Mouse (Mus musculus): ENCODE measurements at regions not wholly inside any gene's neighbourhood (a gene's known extent, or its start where the extent isn't known, plus 50 kb on each side); places are given as distances from the start of the nearest gene placed in this dataset.

- H3K36me3 ChIP-seq (ENCODE audit: control insufficient read depth, insufficient read depth, low read length) = no peaks in the 10 kb centered on the region
- H3K4me1 ChIP-seq (replicated peaks; ENCODE audit: control insufficient read depth, insufficient read depth, low read length) = no peaks in the 10 kb centered on the region
- H3K9me3 ChIP-seq (ENCODE audit: control insufficient read depth, low read length) = peaks cover 9% of the 10 kb centered on the region
- 88% methylated on average over 2 of the region's 2 CpGs for WGBS
- H3K27me3 ChIP-seq (ENCODE audit: control insufficient read depth, insufficient read depth, low read depth, low read length) = no peaks in the 10 kb centered on the region
- H3K27ac ChIP-seq (ENCODE audit: low read length) = no peak overlapping the region
- H3K4me3 ChIP-seq (ENCODE audit: low read length) = no peak overlapping the region
- no peak overlapping the region for H3K4me2 ChIP-seq (ENCODE audit: low read depth, low read length)
- no peak overlapping the region for H3K9ac ChIP-seq (ENCODE audit: low read length)
- no peak for ATAC-seq (ENCODE audit: low read depth)
Measured at GRCm38 (mm10) chr4:34105251-34105650, 55.3 kb upstream of the Spaca1 start.

DNA sequence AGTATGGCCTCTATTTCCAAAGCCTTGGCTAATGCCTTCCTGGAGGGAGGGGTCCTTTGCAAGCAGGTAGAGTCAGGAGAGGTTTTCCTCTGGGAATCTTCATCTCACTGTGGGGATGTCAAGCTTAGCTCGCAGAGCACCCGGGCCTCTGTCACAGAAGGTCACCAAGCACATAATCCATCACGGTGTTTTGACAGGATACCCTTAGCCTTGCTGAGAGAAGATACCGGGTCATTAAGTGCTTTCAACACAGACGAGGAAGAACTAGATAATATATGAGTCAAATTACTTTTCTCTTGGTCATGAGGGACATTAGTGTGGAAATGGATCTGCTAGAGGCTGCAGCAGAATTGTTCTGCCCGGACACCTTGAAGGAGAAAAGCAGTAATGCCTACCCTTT lies 64.3 kb upstream of the Spaca1 start:
- no peak overlapping the region for H3K4me3 ChIP-seq (ENCODE audit: low read length)
- no peaks in the 10 kb centered on the region for H3K36me3 ChIP-seq (ENCODE audit: control insufficient read depth, insufficient read depth, low read length)
- H3K9me3 ChIP-seq (ENCODE audit: control insufficient read depth, low read length) = no peaks in the 10 kb centered on the region
- no peak for ATAC-seq (ENCODE audit: low read depth)
- no peak overlapping the region for H3K9ac ChIP-seq (ENCODE audit: low read length)
- no peak overlapping the region for H3K4me2 ChIP-seq (ENCODE audit: low read depth, low read length)
- 11% methylated on average over 6 of the region's 6 CpGs for WGBS
- H3K4me1 ChIP-seq (replicated peaks; ENCODE audit: control insufficient read depth, insufficient read depth, low read length) = no peaks in the 10 kb centered on the region
- H3K27me3 ChIP-seq (ENCODE audit: control insufficient read depth, insufficient read depth, low read depth, low read length) = no peaks in the 10 kb centered on the region
- H3K27ac ChIP-seq (ENCODE audit: low read length) = no peak overlapping the region

- WGBS = 36% methylated on average over 1 of the region's 1 CpGs
Measured at GRCm38 (mm10) chr4:34117086-34117485, 67.1 kb upstream of the Spaca1 start.

GRCm38 (mm10) chr4:34122959-34123520 lies 73.0 kb upstream of the Spaca1 start:
- Histone ChIP-seq H3K4me2 (ENCODE audit: low read depth, low read length) (no peak overlapping the region), H3K27ac (ENCODE audit: low read length) (no peak overlapping the region), H3K4me3 (ENCODE audit: low read length) (no peak overlapping the region), H3K36me3 (ENCODE audit: control insufficient read depth, insufficient read depth, low read length) (no peaks in the 10 kb centered on the region), H3K27me3 (ENCODE audit: control insufficient read depth, insufficient read depth, low read depth, low read length) (no peaks in the 10 kb centered on the region), H3K4me1 (replicated peaks; ENCODE audit: control insufficient read depth, insufficient read depth, low read length) (no peaks in the 10 kb centered on the region), H3K9ac (ENCODE audit: low read length) (no peak overlapping the region), H3K9me3 (ENCODE audit: control insufficient read depth, low read length) (no peaks in the 10 kb centered on the region)
- no peak for ATAC-seq (ENCODE audit: low read depth)
- 51% methylated on average over 9 of the region's 9 CpGs for WGBS

More at GRCm38 (mm10) chr4:34117086-34117485, 67.1 kb upstream of the Spaca1 start:
- Histone ChIP-seq H3K27ac (ENCODE audit: low read length) (no peak overlapping the region), H3K27me3 (ENCODE audit: control insufficient read depth, insufficient read depth, low read depth, low read length) (no peaks in the 10 kb centered on the region), H3K4me3 (ENCODE audit: low read length) (no peak overlapping the region), H3K4me2 (ENCODE audit: low read depth, low read length) (no peak overlapping the region), H3K36me3 (ENCODE audit: control insufficient read depth, insufficient read depth, low read length) (no peaks in the 10 kb centered on the region), H3K4me1 (replicated peaks; ENCODE audit: control insufficient read depth, insufficient read depth, low read length) (no peaks in the 10 kb centered on the region), H3K9ac (ENCODE audit: low read length) (no peak overlapping the region), H3K9me3 (ENCODE audit: control insufficient read depth, low read length) (no peaks in the 10 kb centered on the region)
- ATAC-seq (ENCODE audit: low read depth) = no peak

DNA sequence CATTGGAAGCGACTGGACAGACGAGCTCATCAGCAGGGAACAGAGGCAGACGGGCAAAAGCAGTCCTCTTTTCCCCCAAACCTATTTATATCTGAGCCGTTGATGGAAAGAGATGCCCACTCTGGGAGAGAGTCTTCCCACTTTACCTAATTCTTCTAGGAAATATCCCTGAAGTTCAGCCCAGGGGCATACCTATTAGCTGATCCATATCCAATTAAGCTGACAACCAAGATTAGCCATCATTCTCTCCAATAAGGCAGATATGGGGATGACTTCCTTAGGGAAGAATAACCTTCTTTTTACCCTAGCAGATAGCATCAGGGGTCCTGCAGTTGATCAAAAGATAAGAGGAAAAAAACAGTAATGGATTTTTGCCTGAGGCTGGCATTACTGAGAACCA lies 78.2 kb upstream of the Spaca1 start:
- Histone ChIP-seq H3K27ac (ENCODE audit: low read length) (no peak overlapping the region), H3K36me3 (ENCODE audit: control insufficient read depth, insufficient read depth, low read length) (no peaks in the 10 kb centered on the region), H3K4me3 (ENCODE audit: low read length) (no peak overlapping the region), H3K27me3 (ENCODE audit: control insufficient read depth, insufficient read depth, low read depth, low read length) (no peaks in the 10 kb centered on the region), H3K4me1 (replicated peaks; ENCODE audit: control insufficient read depth, insufficient read depth, low read length) (no peaks in the 10 kb centered on the region), H3K4me2 (ENCODE audit: low read depth, low read length) (no peak overlapping the region), H3K9me3 (ENCODE audit: control insufficient read depth, low read length) (no peaks in the 10 kb centered on the region), H3K9ac (ENCODE audit: low read length) (no peak overlapping the region)
- WGBS = 75% methylated on average over 4 of the region's 4 CpGs
- no peak for ATAC-seq (ENCODE audit: low read depth)

GRCm38 (mm10) chr4:34146133-34146867 lies 96.3 kb upstream of the Spaca1 start:
- WGBS = 76% methylated on average over 2 of the region's 2 CpGs
- Histone ChIP-seq H3K27ac (ENCODE audit: low read length) (no peak overlapping the region), H3K9ac (ENCODE audit: low read length) (no peak overlapping the region), H3K4me3 (ENCODE audit: low read length) (no peak overlapping the region), H3K4me1 (replicated peaks; ENCODE audit: control insufficient read depth, insufficient read depth, low read length) (no peaks in the 10 kb centered on the region), H3K36me3 (ENCODE audit: control insufficient read depth, insufficient read depth, low read length) (no peaks in the 10 kb centered on the region), H3K27me3 (ENCODE audit: control insufficient read depth, insufficient read depth, low read depth, low read length) (no peaks in the 10 kb centered on the region), H3K4me2 (ENCODE audit: low read depth, low read length) (no peak overlapping the region), H3K9me3 (ENCODE audit: control insufficient read depth, low read length) (no peaks in the 10 kb centered on the region)
- ATAC-seq (ENCODE audit: low read depth) = no peak

DNA sequence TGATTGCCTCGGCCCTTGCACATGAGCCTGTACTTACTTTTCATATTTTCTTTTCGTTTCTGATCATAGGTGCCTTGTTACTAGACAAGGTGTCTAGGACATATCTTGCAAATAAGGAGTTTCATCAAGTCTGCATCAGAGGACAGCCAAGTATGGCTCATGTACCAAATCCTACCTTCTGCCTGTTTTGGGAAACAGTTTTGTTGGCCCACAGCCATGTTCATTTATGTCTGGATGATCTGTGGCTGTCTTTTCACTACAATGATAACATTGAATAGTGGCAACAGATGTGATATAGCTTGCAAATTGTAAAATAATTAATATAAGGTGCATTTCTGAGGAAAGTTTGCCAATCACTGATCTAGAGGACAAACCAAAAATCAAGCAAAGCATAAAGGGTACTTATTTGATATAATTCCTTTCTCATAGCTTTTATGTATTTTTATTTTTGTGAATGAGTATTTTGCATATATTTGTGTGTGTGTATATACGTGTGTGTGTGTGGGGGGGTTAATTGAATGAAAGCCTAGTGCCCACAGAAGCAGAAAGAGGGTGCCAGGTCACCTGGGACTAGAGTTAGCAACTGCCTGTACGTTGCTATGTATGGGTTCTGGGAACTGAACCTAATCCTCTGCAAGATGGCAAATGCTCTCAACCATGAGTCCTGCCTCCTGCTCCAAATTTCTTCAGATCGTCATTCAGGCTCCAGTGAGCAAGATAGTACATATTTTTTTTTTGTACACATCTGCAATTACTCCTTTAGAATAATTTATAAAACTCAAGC lies 99.2 kb upstream of the Spaca1 start:
- no peaks in the 10 kb centered on the region for H3K4me1 ChIP-seq (replicated peaks; ENCODE audit: control insufficient read depth, insufficient read depth, low read length)
- H3K4me3 ChIP-seq (ENCODE audit: low read length) = no peak overlapping the region
- H3K27me3 ChIP-seq (ENCODE audit: control insufficient read depth, insufficient read depth, low read depth, low read length) = no peaks in the 10 kb centered on the region
- H3K4me2 ChIP-seq (ENCODE audit: low read depth, low read length) = no peak overlapping the region
- no peak overlapping the region for H3K27ac ChIP-seq (ENCODE audit: low read length)
- no peaks in the 10 kb centered on the region for H3K36me3 ChIP-seq (ENCODE audit: control insufficient read depth, insufficient read depth, low read length)
- H3K9me3 ChIP-seq (ENCODE audit: control insufficient read depth, low read length) = no peaks in the 10 kb centered on the region
- ATAC-seq (ENCODE audit: low read depth) = no peak
- H3K9ac ChIP-seq (ENCODE audit: low read length) = no peak overlapping the region
- 68% methylated on average over 5 of the region's 5 CpGs for WGBS

DNA sequence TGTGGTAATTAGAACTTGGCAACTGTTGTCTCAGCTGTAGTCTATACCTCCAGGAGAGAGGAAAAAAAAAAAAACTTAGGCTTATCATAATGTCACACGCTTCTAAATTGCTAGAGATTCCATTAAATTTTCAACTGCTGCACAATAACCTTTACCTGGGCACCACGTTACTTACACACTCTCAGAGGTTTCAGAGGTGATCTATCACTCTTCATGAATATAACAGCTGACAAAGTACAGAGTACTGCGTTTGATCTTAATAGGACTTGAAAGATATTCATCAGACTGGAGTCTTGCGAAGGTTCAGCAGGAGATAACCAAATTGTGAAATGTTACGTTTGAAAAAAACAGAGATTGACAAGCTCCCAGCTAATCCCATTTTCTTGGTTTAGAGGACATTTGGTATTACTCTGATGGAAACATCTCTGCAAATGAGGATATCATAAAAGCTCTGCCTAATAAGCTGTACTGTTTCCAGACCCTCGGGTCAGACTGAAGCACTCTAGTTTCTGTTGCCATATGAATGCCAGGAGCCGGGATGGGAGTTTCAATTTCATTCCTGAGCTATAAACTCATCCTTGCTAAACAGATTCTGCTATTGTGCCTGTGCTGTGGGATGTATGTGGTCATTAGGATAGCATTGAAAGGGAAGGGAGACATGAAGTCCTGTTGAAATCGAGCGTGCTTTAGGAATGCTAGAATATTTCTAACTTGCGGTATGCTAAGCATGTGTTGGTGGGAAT lies 101.8 kb upstream of the Spaca1 start:
- no peaks in the 10 kb centered on the region for H3K36me3 ChIP-seq (ENCODE audit: control insufficient read depth, insufficient read depth, low read length)
- no peak for ATAC-seq (ENCODE audit: low read depth)
- no peak overlapping the region for H3K9ac ChIP-seq (ENCODE audit: low read length)
- no peaks in the 10 kb centered on the region for H3K9me3 ChIP-seq (ENCODE audit: control insufficient read depth, low read length)
- H3K27me3 ChIP-seq (ENCODE audit: control insufficient read depth, insufficient read depth, low read depth, low read length) = no peaks in the 10 kb centered on the region
- no peak overlapping the region for H3K4me2 ChIP-seq (ENCODE audit: low read depth, low read length)
- WGBS = 32% methylated on average over 10 of the region's 10 CpGs
- no peaks in the 10 kb centered on the region for H3K4me1 ChIP-seq (replicated peaks; ENCODE audit: control insufficient read depth, insufficient read depth, low read length)
- H3K27ac ChIP-seq (ENCODE audit: low read length) = no peak overlapping the region
- H3K4me3 ChIP-seq (ENCODE audit: low read length) = no peak overlapping the region

- ATAC-seq (ENCODE audit: low read depth) = no peak
- no peaks in the 10 kb centered on the region for H3K4me1 ChIP-seq (replicated peaks; ENCODE audit: control insufficient read depth, insufficient read depth, low read length)
- H3K27me3 ChIP-seq (ENCODE audit: control insufficient read depth, insufficient read depth, low read depth, low read length) = no peaks in the 10 kb centered on the region
- H3K4me2 ChIP-seq (ENCODE audit: low read depth, low read length) = no peak overlapping the region
- H3K4me3 ChIP-seq (ENCODE audit: low read length) = no peak overlapping the region
- H3K27ac ChIP-seq (ENCODE audit: low read length) = no peak overlapping the region
- H3K36me3 ChIP-seq (ENCODE audit: control insufficient read depth, insufficient read depth, low read length) = no peaks in the 10 kb centered on the region
- no peak overlapping the region for H3K9ac ChIP-seq (ENCODE audit: low read length)
- H3K9me3 ChIP-seq (ENCODE audit: control insufficient read depth, low read length) = no peaks in the 10 kb centered on the region
- WGBS = 82% methylated on average over 6 of the region's 6 CpGs
Measured at GRCm38 (mm10) chr4:34155501-34155900, 105.5 kb upstream of the Spaca1 start.
